Mouse (Mus musculus): ENCODE results near the gene Scn9a. TPM values are rescaled to one million over a fixed set of nuclear protein-coding genes. Genes with fewer than 3 reads are reported as not detected.

Scn9a gene
- polyA plus RNA-seq, 1 experiment from 2014 or later = not detected

GRCm38 (mm10) chr2:66478395-66478794 lies 156.4 kb downstream of the Scn9a start:
- H3K36me3 ChIP-seq (ENCODE audit: control insufficient read depth, insufficient read depth, low read length) = no peaks in the 10 kb centered on the region
- no peaks in the 10 kb centered on the region for H3K9me3 ChIP-seq (ENCODE audit: control insufficient read depth, low read length)
- WGBS = 51% methylated on average over 2 of the region's 2 CpGs
- no peak for DNase-seq (ENCODE audit: low spot score)
- H3K27ac ChIP-seq (ENCODE audit: low read depth, low read length) = no peak overlapping the region
- H3K27me3 ChIP-seq (replicated peaks; ENCODE audit: control insufficient read depth, insufficient read depth, low read length) = no peaks in the 10 kb centered on the region
- H3K4me3 ChIP-seq (ENCODE audit: low read depth, low read length) = no peak overlapping the region
- H3K9ac ChIP-seq (ENCODE audit: low read depth, low read length) = no peak overlapping the region
- ATAC-seq (replicated peaks; ENCODE audit: low FRiP score) = no peak
- H3K4me1 ChIP-seq (replicated peaks; ENCODE audit: control insufficient read depth, insufficient read depth, low read length) = no peaks in the 10 kb centered on the region
- no peak overlapping the region for H3K4me2 ChIP-seq

- 44% methylated on average over 3 of the region's 3 CpGs for WGBS
- no peak overlapping the region for H3K27ac ChIP-seq (ENCODE audit: low read depth, low read length)
- no peaks in the 10 kb centered on the region for H3K9me3 ChIP-seq (ENCODE audit: control insufficient read depth, low read length)
- no peak overlapping the region for H3K4me3 ChIP-seq (ENCODE audit: low read depth, low read length)
- ATAC-seq (replicated peaks; ENCODE audit: low FRiP score) (no peak), DNase-seq (ENCODE audit: low spot score) (no peak)
- no peaks in the 10 kb centered on the region for H3K4me1 ChIP-seq (replicated peaks; ENCODE audit: control insufficient read depth, insufficient read depth, low read length)
- H3K27me3 ChIP-seq (replicated peaks; ENCODE audit: control insufficient read depth, insufficient read depth, low read length) = no peaks in the 10 kb centered on the region
- no peaks in the 10 kb centered on the region for H3K36me3 ChIP-seq (ENCODE audit: control insufficient read depth, insufficient read depth, low read length)
- no peak overlapping the region for H3K9ac ChIP-seq (ENCODE audit: low read depth, low read length)
- H3K4me2 ChIP-seq = no peak overlapping the region
Observed at GRCm38 (mm10) chr2:66473181-66473822, 161.5 kb downstream of the Scn9a start.

DNA sequence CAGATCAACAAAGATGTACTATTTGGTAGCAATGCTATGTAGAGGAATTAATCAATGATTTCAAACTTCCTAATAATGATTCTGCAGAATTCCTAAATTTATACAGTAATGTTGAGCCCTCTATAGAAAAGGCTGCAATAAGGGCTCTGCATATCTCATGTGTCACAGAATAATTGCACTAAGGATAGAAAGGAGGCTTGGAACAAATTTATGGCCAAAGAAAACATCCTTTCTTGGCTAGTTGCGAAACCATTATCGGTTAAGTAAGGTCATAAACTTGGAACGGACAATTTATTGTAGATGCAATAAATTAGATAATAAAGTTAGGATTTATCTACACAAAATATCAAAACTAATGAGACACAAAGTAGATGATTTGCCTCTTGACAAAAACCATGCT lies 169.3 kb downstream of the Scn9a start:
- Histone ChIP-seq H3K9ac (ENCODE audit: low read depth, low read length) (no peak overlapping the region), H3K27me3 (replicated peaks; ENCODE audit: control insufficient read depth, insufficient read depth, low read length) (no peaks in the 10 kb centered on the region), H3K4me1 (replicated peaks; ENCODE audit: control insufficient read depth, insufficient read depth, low read length) (no peaks in the 10 kb centered on the region), H3K36me3 (ENCODE audit: control insufficient read depth, insufficient read depth, low read length) (no peaks in the 10 kb centered on the region), H3K27ac (ENCODE audit: low read depth, low read length) (no peak overlapping the region), H3K4me2 (no peak overlapping the region), H3K9me3 (ENCODE audit: control insufficient read depth, low read length) (no peaks in the 10 kb centered on the region), H3K4me3 (ENCODE audit: low read depth, low read length) (no peak overlapping the region)
- WGBS = 74% methylated on average over 3 of the region's 3 CpGs
- DNase-seq (ENCODE audit: low spot score) = no peak
- no peak for ATAC-seq (replicated peaks; ENCODE audit: low FRiP score)

GRCm38 (mm10) chr2:66464874-66465458 lies 169.8 kb downstream of the Scn9a start:
- Histone ChIP-seq H3K4me2 (no peak overlapping the region), H3K4me3 (ENCODE audit: low read depth, low read length) (no peak overlapping the region), H3K27me3 (replicated peaks; ENCODE audit: control insufficient read depth, insufficient read depth, low read length) (no peaks in the 10 kb centered on the region), H3K36me3 (ENCODE audit: control insufficient read depth, insufficient read depth, low read length) (no peaks in the 10 kb centered on the region), H3K9ac (ENCODE audit: low read depth, low read length) (no peak overlapping the region), H3K9me3 (ENCODE audit: control insufficient read depth, low read length) (no peaks in the 10 kb centered on the region), H3K4me1 (replicated peaks; ENCODE audit: control insufficient read depth, insufficient read depth, low read length) (no peaks in the 10 kb centered on the region), H3K27ac (ENCODE audit: low read depth, low read length) (no peak overlapping the region)
- 75% methylated on average over 2 of the region's 2 CpGs for WGBS
- DNase-seq (ENCODE audit: low spot score) (no peak), ATAC-seq (replicated peaks; ENCODE audit: low FRiP score) (no peak)

DNA sequence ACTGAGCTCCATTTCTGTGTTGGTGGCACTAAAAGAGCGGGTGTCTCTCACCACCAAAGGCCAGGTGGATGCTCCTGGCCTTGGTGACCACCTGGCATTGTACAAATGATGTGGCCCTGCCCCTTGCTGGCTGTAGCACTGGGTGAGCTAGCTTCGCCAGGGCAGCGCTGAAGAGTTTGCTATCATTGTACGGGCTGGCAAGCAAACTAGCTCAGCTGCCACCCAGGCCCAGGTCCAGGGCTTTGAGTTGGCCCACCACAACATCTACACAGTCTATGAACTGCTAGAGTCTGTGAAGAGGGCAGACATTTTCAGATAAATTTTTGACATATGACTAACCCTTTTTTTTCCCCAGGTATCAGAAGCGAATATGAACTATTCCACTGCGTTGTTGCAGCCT lies 170.8 kb downstream of the Scn9a start:
- WGBS = 85% methylated on average over 6 of the region's 6 CpGs
- H3K27me3 ChIP-seq (replicated peaks; ENCODE audit: control insufficient read depth, insufficient read depth, low read length) = no peaks in the 10 kb centered on the region
- H3K9ac ChIP-seq (ENCODE audit: low read depth, low read length) = no peak overlapping the region
- ATAC-seq (replicated peaks; ENCODE audit: low FRiP score) = no peak
- no peak for DNase-seq (ENCODE audit: low spot score)
- H3K4me1 ChIP-seq (replicated peaks; ENCODE audit: control insufficient read depth, insufficient read depth, low read length) = no peaks in the 10 kb centered on the region
- H3K4me2 ChIP-seq = no peak overlapping the region
- H3K36me3 ChIP-seq (ENCODE audit: control insufficient read depth, insufficient read depth, low read length) = no peaks in the 10 kb centered on the region
- H3K4me3 ChIP-seq (ENCODE audit: low read depth, low read length) = no peak overlapping the region
- H3K9me3 ChIP-seq (ENCODE audit: control insufficient read depth, low read length) = no peaks in the 10 kb centered on the region
- H3K27ac ChIP-seq (ENCODE audit: low read depth, low read length) = no peak overlapping the region

GRCm38 (mm10) chr2:66462458-66462857 lies 172.3 kb downstream of the Scn9a start:
- Histone ChIP-seq H3K9me3 (ENCODE audit: control insufficient read depth, low read length) (no peaks in the 10 kb centered on the region), H3K36me3 (ENCODE audit: control insufficient read depth, insufficient read depth, low read length) (no peaks in the 10 kb centered on the region), H3K4me1 (replicated peaks; ENCODE audit: control insufficient read depth, insufficient read depth, low read length) (no peaks in the 10 kb centered on the region), H3K27ac (ENCODE audit: low read depth, low read length) (no peak overlapping the region), H3K4me2 (no peak overlapping the region), H3K4me3 (ENCODE audit: low read depth, low read length) (no peak overlapping the region), H3K9ac (ENCODE audit: low read depth, low read length) (no peak overlapping the region), H3K27me3 (replicated peaks; ENCODE audit: control insufficient read depth, insufficient read depth, low read length) (no peaks in the 10 kb centered on the region)
- DNase-seq (ENCODE audit: low spot score) (no peak), ATAC-seq (replicated peaks; ENCODE audit: low FRiP score) (no peak)
- WGBS = 94% methylated on average over 1 of the region's 1 CpGs

- DNase-seq (ENCODE audit: low spot score) = no peak
- 18% methylated on average over 7 of the region's 7 CpGs for WGBS
- Histone ChIP-seq H3K4me3 (ENCODE audit: low read depth, low read length) (no peak within 1 kb of the TSS), H3K27me3 (replicated peaks; ENCODE audit: control insufficient read depth, insufficient read depth, low read length) (no peaks in the 10 kb centered on the region), H3K4me2 (peak within 1 kb of the TSS; percentile 46), H3K9me3 (ENCODE audit: control insufficient read depth, low read length) (no peaks in the 10 kb centered on the region), H3K36me3 (ENCODE audit: control insufficient read depth, insufficient read depth, low read length) (no peaks in the 10 kb centered on the region), H3K27ac (ENCODE audit: low read depth, low read length) (no peak within 1 kb of the TSS), H3K4me1 (replicated peaks; ENCODE audit: control insufficient read depth, insufficient read depth, low read length) (no peaks in the 10 kb centered on the region), H3K9ac (ENCODE audit: low read depth, low read length) (no peak within 1 kb of the TSS)
- no peak for ATAC-seq (replicated peaks; ENCODE audit: low FRiP score)
Observed at GRCm38 (mm10) chr2:66440711-66441110, 194.1 kb downstream of the Scn9a start, which contains the start of gene Scn1a. Gene Scn1a (minus strand): TSS chr2:66440840.

DNA sequence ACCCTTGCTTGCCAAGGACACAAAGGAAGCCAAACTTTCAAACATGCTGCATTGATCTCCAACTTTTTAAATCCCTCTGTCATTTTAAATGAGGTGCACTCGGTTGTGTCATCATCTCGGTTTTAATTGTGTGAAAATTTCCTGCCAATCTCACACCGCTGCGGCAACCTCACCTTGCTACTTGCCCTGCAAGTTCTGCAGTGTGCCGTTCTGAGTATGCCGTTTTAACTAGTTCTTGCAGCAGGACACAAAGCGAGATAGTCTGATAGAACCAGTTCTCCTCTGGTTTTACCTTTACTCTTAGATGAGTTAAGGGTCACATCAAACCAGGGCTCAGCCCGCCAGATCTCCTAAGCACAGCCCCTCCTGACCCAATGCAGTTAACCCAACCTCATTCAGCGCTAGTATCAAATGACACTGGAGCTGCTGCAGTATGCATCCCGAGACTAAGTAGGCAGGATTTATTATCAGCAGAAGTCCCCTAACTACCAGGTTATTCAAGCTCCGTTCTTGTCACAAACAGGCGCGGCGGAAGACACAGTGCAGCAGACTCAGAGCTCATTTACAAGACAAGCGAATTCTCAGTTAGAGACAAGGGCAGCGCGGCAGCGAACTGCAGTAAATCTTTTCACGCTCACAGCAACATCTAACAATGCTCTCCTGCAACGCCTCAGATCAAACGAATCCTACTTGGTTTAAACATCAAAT lies 194.8 kb downstream of the Scn9a start:
- Histone ChIP-seq H3K27me3 (replicated peaks; ENCODE audit: control insufficient read depth, insufficient read depth, low read length) (no peaks in the 10 kb centered on the region), H3K9me3 (ENCODE audit: control insufficient read depth, low read length) (no peaks in the 10 kb centered on the region), H3K27ac (ENCODE audit: low read depth, low read length) (no peak overlapping the region), H3K4me2 (peak overlapping the region; percentile 46), H3K9ac (ENCODE audit: low read depth, low read length) (no peak overlapping the region), H3K36me3 (ENCODE audit: control insufficient read depth, insufficient read depth, low read length) (no peaks in the 10 kb centered on the region), H3K4me3 (ENCODE audit: low read depth, low read length) (no peak overlapping the region), H3K4me1 (replicated peaks; ENCODE audit: control insufficient read depth, insufficient read depth, low read length) (no peaks in the 10 kb centered on the region)
- no peak for DNase-seq (ENCODE audit: low spot score)
- WGBS = 12% methylated on average over 21 of the region's 21 CpGs
- ATAC-seq (replicated peaks; ENCODE audit: low FRiP score) = no peak

DNA sequence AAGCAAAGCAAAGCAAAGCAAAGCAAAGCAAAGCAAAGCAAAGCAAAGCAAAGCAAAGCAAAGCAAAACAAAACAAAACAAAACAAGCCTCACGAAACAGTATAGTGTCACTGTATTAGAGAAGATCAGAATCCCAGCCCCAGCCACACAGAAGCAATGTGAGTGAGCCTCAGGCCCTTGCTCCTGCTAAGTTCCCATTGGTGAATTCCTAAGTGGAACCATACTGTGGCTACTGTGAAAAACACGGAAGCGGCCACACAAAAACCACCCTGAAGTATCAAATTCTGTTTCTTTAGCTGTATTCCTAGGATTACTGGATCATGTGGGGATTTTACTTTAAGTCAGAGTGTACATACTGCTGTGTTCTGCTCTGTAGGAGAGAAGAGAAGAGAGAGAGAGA lies 198.5 kb downstream of the Scn9a start:
- Histone ChIP-seq H3K36me3 (ENCODE audit: control insufficient read depth, insufficient read depth, low read length) (no peaks in the 10 kb centered on the region), H3K9ac (ENCODE audit: low read depth, low read length) (no peak overlapping the region), H3K4me3 (ENCODE audit: low read depth, low read length) (no peak overlapping the region), H3K9me3 (ENCODE audit: control insufficient read depth, low read length) (no peaks in the 10 kb centered on the region), H3K4me1 (replicated peaks; ENCODE audit: control insufficient read depth, insufficient read depth, low read length) (no peaks in the 10 kb centered on the region), H3K27me3 (replicated peaks; ENCODE audit: control insufficient read depth, insufficient read depth, low read length) (no peaks in the 10 kb centered on the region), H3K4me2 (no peak overlapping the region), H3K27ac (ENCODE audit: low read depth, low read length) (no peak overlapping the region)
- WGBS = 68% methylated on average over 3 of the region's 3 CpGs
- ATAC-seq (replicated peaks; ENCODE audit: low FRiP score) (no peak), DNase-seq (ENCODE audit: low spot score) (no peak)
